Mouse (Mus musculus) kidney, adult 2 months (tissue): ENCODE data around the gene Sirt1.

Experiments
- CTCF ChIP-seq: fragments of 200-500 bp; conservative IDR thresholded peaks from 2 replicates; pipeline ENCODE4 v1.5.1; 2011; ENCODE audit warnings: low read depth, mild to moderate bottlenecking, control low read depth, low read length, moderate library complexity, mixed read lengths; ENCODE audit not compliant: insufficient read depth, insufficient read length
- POLR2A ChIP-seq: fragments of 200-500 bp; IDR thresholded peaks from one replicate; pipeline ENCODE4 v1.6.1; 2011; ENCODE audit warnings: low read depth, low read length, control low read depth

DNA sequence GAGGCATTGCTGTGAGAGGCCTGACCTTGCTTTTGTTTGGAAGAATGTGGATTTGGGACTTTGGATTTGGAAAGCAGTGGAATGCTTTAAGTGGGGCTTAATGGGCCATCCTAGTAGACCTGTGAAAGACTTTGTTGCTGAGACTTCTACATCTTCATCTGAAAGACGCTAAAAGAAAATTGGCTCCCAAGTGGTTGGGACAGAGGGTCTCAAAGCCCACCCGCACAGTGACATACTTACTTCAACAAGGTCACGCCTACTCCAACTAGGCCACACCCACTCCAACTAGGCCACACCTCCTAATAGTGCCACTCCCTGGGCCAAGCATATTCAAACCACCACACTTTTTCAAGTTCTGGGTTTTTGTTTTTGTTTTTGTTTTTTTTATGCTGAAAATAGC is 36.8 kb downstream of the Sirt1 start:
- no peak for TF ChIP-seq POLR2A
- TF ChIP-seq CTCF, result no peak
